Mouse (Mus musculus): ENCODE results near the gene Gm13420.
"Not testable (repeated sequence)": the region's sequence is repeated elsewhere in the genome, so short reads cannot be mapped to it uniquely, and the experiment has no call there.

Gm13420 gene

DNA sequence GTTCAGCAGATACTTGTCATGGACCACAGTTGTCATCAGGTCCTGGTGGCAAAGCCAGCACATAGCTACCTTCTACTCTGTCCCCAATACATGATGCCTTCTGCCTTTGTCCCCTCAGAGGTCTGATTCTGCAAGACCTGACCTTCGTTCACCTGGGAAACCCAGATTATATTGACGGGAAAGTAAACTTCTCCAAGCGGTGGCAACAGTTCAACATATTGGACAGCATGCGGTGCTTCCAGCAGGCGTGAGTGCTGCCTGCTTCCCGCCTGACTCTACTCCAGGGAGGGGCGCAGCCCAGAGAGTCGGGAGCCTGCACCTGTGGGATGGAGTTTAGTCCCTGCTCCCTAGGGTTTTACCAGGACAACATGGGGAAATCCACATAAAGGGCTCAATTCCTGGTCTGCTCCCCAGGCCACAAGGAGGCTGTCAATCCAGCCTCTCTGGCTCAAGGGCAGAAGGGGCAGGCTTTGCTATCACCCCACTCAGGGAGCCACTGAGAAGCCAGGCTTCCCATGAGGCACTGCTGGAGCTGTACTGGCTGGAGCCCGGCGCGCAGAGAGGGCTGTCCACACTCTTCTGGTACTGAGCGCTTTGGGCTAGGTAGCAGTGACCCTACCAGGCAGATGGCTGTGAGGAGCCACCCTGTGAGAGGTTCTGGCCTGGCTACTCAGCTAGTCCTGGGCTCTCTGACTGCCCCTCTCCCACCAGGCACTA is 14.1 kb downstream of the Gm13420 start:
- in situ Hi-C loops (cut with MboI), result no loop called here

DNA sequence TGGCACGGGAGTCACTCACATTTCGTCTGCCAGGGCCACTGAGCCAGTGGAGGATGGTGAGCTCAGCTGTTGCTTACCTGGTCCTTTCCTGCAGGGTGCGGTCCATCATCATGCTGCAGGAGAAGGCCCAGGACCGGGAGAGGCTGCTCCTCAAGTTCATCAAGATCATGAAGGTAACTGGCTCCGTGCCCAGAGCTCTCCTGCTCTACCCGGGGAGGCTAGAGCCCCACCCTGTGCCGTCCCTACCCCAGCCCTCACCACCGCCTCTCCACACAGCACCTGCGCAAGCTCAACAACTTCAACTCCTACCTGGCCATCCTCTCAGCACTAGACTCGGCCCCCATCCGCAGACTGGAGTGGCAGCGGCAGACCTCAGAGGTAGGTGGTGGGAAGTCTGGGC is 15.8 kb downstream of the Gm13420 start:
- in situ Hi-C loops (cut with MboI), result no loop called here

DNA sequence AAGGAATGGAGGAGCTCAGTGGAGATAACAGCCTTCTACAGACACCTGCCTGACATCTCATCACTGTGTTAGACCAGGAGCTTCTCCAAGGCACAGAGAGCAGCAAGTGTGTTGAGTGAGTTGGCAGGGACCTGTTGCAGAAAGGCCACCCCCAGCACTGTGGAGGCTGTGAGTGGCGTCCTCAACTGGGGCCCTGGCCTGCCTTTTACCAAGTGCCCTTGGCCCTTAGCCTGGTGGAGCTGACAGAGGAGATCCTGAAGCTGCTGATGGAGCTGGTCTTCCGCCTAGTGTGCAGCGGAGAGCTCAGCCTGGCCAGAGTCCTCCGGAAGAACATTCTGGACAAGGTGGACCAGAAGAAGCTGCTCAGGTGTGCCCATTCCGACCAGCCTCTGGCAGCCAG is 18.1 kb downstream of the Gm13420 start:
- in situ Hi-C loops (cut with MboI), result no loop called here

DNA sequence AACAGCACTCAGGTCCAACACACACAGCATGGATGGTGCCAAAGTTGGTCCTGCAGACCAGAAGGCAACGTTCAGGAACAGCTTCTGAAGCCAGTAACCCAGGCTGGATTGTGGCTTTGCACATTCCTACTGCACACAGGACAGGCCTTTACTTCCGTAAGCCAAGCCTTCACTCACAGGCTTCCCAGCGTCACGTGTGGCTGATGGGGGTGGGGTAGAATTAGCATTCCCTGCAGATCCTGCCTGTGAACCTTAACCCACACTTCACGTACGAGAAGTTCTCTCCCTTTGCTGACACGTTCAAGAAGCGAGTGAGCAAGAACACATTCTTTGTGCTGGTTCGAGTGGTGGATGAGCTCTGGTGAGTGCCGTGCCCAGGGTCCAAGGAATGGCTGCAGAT is 18.9 kb downstream of the Gm13420 start:
- in situ Hi-C loops (cut with MboI), result no loop called here

DNA sequence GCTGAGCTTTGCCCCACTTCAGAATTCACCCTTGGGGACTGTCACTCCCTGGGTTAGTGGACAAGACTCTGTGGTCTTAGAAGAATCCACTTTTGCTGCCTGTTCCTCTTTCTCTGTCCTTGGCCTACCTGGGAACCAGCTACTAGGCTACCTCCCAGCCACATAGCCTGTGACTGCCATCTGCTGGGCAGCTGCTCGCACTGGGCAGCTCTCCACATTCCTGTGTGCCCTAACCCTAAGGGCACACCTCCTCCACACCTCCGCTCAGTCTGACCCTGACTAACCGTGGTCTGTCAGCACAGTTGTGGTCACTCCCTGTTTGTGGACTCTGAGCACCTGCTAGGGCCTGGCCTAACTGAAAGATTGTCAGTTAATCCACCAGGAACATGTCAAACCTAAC is 19.9 kb downstream of the Gm13420 start:
- in situ Hi-C loops (cut with MboI), result no loop called here

DNA sequence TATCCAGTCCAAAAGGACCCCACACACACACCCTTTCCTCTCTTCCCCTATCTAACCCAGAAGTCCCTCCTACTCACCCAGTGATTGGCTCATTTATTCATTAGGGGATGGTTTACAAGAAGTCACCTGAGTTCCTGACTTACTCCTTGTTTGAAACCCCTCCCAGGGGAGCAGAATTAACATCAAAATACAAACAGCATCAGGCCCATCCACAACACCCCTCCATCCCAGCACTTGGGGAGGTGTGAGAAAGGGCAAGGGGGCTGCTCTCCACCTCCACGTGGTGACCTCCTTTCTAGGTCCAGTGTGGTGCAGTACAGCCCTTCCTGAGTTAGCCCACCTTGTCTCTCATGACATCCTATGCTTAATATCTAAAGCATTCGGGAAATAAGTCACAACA is 22.0 kb downstream of the Gm13420 start:
- in situ Hi-C loops (cut with MboI), result no loop called here

DNA sequence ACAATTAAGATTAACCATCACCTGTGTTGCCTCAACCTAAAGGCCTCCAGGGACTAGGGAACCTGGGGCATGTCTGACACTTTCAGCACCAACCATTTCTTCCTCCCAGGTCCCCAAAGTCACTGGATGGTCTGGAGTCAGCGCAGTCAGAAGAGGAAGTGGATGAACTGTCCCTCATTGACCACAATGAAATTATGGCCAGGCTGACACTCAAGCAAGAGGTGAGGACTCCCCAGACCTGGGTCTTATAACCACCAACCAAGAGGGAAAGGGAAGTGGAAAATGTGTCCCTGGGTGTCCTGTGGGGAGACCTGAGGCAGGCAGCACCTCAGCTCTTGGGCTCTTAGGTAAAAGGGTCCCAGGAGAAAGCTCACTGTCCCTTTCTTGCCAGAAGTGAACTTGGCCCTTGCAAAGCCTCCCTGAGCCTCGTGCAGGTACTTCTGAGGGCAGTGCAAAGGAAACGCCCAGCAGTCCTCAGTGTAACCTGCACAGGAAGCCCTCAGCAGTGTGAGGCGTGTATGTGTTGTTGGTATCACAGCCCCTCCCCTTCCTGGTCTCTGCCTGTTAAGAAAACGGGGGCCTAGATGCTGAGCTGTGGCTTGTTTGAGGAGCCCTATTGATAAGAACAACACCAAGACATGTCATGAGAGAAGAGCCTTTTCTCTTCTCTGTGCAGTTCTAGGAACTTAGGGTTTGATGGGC is 26.7 kb downstream of the Gm13420 start:
- in situ Hi-C loops (cut with MboI), result no loop called here

DNA sequence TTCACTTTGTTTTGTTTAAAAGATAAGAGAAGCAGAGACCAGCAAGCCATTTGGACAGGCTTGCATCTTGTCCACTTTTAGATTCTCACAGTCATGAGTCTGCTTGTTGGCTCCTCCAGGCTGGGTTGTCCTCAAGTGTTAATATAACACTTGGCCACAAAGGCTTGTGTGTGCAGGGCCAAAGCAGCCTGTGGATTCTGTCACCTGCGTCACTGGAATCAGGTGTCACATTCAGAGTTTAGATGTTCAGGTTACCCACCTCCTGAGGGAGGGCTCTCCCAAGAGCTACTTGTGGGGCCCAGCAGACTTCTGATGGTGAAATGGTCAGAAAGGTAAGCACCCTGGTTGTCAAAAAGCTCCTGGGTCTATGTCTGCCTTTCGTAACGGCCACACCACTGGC is 28.4 kb downstream of the Gm13420 start:
- in situ Hi-C loops (cut with MboI), result no loop called here

DNA sequence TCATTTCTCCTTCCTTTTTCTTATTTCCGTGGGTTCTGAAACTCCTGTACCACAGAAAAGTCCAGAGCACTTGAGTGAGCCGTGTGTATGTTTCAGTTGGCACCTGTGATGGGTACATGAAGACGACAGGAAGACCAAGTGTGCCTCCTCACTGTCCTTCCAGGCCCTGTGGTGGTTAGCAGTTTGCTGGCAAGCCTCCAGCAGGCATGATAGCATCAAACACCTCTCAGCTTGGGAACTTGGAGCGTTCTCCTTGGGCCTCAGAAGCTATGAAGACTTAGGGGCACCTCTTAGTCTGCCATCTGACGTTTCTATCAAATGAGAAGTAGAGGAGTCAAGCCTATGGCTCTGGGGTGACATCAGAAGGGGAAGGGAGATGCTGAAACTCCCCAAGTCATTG is 32.9 kb downstream of the Gm13420 start:
- in situ Hi-C loops (cut with MboI), result no loop called here

DNA sequence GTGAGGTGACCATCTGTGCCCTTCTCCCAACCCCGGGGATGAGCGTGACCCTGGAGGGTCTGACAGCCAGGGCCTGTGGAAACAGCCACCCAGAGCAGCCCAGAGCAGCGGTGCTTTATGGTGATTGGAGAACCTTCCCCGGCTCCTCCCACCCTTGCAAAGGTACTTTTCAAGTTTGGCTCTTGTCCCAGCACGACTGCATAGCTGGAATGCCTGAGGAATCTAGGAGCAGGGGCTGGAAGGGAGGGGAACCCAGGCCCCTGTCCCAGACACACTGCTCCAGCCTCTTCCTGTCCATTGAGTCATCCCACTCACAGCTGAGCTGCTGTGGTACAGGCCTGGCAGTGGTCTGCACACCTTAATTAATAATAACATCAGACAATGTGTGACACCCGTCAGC is 34.8 kb downstream of the Gm13420 start:
- in situ Hi-C loops (cut with MboI), result no loop called here

DNA sequence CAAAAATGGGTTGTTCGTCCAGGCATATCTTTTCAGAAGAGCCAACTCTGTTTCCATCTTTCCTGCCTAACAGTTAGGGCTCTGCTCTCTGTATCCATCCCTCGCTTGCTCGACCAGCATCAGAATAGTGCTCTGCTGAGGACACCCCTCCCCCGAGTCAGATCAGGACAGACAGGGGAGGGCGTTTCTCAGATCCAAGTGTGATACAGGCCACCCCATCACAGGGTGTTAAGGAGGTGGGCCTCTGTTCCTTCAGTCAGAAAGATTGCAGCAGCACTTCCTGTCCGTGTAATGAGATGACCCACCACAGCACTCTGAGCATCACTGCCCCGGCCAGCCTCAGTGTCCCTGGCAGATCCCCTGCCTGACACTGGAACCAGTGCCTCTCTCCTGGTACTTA is 35.3 kb downstream of the Gm13420 start:
- in situ Hi-C loops (cut with MboI), result no loop called here

DNA sequence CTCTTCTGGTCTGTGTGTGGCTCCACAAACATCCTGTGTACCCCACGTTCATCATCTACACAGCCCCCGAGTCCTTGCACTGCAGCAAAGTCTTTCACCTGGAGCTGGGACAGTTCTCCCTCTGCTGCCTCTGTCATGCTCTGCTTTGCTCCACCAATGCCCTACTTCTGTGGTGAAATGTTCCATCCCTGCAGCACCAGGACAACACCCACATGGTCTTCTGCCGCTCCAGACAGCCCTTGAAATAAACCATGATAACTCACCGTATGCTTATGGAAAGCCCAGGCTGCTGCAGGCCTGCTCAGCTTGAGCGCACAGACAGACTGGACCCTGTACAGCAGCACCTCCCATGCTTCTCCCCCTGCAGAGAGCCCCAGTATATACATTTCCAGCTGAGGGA is 37.4 kb downstream of the Gm13420 start:
- in situ Hi-C loops (cut with MboI), result no loop called here

DNA sequence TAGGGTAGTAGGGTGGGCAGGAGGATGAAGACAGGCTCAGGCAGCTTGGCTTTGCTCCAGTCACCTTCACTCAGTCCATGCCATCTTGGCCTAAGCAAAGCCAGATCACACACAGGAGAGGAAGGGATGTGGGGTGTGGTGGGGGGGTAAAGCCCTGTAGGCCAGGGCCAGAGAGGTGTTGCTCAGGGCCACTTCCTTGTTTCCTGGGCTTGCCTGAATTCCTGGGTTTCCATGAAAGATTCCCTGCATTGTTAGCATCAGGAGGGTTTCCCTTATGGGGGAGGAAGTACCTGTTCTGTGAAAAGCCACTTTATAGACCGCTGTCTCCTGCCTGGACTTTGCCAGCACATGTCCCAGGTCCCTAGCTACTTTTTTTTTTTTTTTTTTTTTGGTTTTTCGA is 38.0 kb downstream of the Gm13420 start:
- in situ Hi-C loops (cut with MboI), result no loop called here

DNA sequence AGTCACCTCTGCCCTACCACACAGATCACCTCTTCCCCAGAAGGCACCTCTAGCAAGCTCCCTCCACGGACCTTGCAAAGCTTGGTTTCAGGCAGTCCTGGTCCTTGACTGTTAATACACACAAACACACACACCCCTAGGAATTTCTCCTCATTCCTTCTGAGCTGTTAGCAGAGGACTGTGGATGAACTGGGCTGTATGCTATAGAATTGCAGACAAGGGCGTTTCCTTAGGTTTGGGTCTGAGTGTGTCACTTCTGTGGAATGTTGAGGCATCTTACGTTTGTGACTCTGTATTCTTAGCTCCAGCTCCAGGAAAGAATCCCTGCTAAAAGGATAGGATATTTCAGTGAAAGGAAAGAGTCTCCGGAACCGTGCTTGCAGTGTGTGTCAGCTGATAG is 39.6 kb downstream of the Gm13420 start:
- in situ Hi-C loops (cut with MboI), result no loop called here

DNA sequence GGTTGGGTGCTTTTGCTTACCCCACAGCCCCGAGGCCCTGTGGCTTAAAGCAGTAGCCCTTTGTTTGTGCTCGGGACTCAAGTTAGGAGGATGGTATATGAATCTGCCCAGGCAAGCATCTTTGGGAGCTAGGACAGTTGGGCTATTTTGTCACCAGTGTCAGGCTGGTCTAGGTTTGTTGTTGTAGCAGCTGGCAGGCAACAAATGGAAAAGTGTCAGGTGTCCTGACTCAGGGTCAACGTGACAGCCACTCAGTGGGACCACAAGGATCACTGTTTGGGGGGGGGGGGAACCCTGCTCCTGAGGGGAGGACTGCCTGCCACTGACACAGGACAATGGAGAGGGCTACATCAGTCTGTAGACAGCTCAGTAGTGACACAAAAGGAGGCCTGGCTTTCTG is 40.4 kb downstream of the Gm13420 start:
- in situ Hi-C loops (cut with MboI), result no loop called here

DNA sequence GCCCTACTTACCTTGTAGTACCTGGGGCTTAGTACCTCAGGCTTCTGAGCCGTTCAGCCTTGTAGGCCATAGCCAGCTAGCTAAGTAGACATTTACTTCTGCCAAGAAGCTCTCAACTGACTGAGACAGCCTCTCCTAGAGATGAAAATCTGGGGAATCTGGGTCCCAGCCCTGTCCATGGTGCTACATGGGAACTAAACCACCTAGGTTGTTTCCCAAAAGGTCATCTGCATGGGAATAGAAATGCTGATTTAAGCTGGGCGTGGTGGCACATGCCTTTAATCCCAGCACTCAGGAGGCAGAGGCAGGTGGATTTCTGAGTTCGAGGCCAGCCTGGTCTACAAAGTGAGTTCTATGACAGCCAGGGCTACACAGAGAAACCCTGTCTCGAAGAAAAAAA is 43.3 kb downstream of the Gm13420 start:
- in situ Hi-C loops (cut with MboI), result not testable (repeated sequence)

DNA sequence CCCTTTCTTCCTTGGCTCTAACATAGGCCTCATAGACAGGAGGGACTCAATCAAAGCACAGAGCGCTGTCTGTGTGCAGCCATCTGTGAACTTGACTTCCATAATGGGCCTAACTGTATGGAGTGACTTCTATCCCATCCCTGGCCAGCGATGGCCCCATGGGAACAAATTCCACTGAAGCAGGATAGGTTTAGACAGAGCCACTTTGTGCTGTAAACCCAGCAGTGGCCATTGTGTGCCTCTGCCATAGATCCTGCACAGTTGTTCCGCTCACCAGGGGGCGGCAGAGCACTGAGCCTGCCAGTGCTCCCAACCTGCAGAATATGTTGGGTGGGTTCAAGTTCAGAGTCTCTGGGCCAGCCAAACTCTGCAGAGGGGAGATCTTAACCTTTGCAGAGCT is 43.8 kb downstream of the Gm13420 start:
- in situ Hi-C loops (cut with MboI), result no loop called here

DNA sequence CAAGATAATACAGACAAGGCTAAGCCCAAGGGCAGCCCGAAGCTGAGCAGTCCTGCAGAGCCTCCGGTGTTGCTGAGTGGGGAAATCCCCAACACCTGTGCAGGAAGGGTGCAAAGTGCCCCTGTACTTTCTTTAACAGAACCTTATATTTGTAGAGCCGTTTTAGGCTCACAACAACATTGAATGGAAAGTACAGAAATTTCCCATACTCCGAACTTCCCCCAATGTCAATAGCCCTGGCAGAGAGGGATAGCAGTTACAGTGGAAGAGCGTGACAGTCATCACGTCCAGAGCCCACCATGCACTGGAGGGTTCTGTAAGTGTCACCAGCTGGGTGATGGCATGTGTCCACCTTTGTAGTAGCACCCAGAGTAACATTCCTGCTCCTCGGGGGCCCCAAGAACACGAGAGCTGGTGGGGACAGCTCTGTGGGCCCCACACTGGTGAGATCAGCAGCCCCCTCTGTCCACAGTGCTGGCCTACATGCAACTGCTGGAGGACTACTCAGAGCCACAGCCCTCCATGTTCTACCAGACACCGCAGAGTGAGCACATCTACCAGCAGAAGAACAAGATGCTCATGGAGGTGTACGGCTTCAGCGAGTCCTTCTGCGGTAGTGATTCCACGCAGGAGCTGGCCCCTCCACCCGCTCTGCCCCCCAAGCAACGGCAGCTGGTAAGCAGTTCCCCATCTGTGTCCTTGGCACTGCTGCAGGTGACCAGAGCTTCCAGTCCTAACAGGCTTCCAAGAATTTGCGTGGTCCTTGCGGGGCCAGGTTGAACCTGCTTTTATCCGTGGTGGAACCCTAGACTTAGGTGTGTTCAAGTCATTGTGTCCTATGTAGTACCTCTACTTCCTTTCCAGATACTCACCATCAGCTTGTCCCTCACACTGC is 44.5 kb downstream of the Gm13420 start:
- in situ Hi-C loops (cut with MboI), result no loop called here

DNA sequence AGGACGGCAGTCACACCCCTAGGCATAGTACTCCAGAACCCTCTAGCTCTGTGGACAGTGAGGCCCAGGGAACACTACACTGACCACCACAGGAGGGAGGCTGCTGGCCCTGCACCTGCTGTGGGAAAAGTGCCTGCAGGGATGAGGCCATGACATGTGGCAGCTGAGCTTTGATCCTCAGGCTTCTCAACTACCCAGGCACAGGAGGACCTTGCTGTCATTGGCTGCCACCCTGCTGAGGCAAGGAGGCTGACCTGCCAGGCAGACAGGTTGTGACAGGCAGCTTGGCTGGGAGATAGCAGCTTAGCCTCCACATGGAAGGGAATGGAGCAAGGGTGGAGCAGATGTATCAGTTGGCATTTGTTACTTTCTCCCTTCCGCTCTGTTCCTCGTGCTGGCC is 46.0 kb downstream of the Gm13420 start:
- in situ Hi-C loops (cut with MboI), result no loop called here

DNA sequence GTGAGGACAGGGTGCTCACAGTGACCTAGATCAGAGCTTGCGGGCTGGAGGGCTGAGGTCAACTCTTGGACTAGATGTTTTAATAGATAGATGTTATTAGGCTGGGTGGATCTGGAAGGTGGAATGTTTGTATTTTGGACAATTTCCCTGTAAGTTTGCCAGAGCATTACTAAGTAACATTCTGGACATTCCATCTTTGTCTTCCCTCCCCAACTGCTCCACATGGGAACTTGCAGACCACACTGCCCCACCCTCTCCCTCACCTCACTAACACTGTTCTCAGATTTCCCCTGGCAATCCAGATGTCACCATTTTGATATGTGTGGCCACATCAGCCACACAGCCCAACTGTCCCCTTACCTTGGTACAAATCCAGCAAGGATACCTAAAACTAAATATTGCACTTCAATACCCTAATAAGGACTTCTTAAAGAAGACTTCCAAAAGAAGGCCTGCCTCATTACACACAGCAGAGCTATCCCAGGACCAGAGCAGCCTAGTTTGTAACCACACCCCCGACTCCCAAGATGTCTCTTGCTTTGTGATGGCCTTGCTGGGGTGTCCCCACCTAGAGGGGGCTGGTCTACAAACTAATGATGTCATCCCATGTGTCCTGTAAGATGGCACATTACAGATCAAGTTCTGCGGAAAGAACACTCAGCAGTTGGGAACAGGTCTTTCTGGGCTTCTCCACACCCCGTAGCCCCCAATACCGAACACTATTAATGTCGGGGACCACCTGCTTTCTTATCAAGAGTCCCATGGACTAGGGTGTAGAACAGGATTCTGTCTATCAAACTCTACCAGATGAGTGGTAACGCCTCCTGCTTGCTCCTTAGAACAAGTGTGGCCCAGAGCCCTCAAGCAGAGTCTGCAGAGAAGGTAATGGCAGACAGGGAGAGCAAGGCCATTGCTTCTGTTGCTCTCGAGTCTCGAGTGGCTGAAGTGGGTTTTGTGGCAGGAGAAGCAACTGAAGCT is 48.1 kb downstream of the Gm13420 start:
- in situ Hi-C loops (cut with MboI), result no loop called here

DNA sequence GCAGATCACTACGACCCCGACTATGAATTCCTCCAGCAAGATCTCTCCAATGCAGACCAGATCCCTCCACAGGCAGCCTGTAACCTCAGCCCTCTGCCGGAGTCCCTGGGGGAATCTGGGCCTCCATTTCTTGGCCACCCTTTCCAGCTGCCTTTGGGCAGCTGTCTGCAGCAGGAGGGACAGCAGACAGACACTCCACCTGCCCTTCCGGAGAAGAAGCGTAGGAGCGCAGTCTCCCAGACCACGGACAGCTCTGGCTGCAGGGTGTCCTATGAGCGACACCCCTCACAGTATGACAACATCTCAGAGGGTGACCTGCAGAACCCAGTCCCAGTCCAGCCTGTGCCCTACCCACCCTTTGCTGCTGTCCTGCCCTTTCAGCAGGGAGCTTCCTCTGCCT is 49.3 kb downstream of the Gm13420 start:
- in situ Hi-C loops (cut with MboI), result no loop called here

DNA sequence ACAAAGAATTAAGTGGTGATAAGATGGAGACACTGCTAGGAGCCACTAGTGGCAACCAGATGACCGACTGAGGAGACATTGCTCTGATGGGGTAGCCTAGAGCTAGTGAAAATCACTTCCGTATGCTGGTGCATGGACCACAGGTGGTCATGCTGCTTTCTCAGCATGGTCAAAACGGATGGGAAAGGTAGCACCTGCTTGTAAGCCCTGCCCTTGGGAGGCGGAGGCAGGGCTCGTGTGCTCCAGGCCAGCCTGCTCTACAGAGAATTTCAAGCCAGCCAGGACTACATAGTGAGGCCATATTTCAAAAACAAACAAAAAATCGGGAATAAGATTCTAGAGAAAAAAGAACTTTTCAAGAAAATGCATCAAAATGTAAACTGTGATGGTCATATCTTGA is 50.1 kb downstream of the Gm13420 start:
- in situ Hi-C loops (cut with MboI), result no loop called here

Data from mature B cell (primary cell).